Mouse (Mus musculus): ENCODE results near the gene Pld1.

The Pld1 gene

GRCm38 (mm10) chr3:27938381-27939323 is at the start of gene Pld1:
TSS of gene Pld1 (plus strand) at chr3:27938695.
- DNase-seq (ENCODE audit: low read depth, low spot score): peak; percentile 95

GRCm38 (mm10) chr3:27896318-27896892 is 42.1 kb upstream of the Pld1 start, which contains the start of gene Tmem212:
TSS of gene Tmem212 (minus strand) at chr3:27896368.
- DNase-seq (ENCODE audit: low read depth, low spot score): no peak

- DNase-seq (ENCODE audit: low read depth, low spot score): no peak
These were observed 40.3 kb upstream of the Pld1 start for GRCm38 (mm10) chr3:27898178-27898577.

- DNase-seq (ENCODE audit: low read depth, low spot score): peak; percentile 56
These were observed 39.3 kb upstream of the Pld1 start for GRCm38 (mm10) chr3:27899012-27899726.

DNA sequence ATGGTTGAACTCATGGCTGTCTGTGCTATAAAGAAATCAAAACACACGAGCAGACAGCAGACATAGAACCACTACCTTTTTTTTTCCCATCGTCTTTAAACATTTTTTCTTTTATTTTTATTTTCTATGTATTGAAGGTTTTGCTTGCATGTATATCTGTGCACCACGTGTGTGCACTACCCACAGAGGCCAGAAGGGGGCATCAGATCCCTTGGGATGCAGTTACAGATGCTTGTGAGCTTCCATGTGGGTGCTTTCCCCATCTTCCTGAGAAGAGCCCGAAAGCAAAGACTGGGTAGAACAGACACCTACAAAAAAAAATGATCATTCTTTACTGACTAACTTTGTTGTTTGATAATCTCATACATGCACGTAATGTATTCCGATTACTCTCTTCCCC is 36.6 kb upstream of the Pld1 start:
- DNase-seq (ENCODE audit: low read depth, low spot score): peak; percentile 20

DNA sequence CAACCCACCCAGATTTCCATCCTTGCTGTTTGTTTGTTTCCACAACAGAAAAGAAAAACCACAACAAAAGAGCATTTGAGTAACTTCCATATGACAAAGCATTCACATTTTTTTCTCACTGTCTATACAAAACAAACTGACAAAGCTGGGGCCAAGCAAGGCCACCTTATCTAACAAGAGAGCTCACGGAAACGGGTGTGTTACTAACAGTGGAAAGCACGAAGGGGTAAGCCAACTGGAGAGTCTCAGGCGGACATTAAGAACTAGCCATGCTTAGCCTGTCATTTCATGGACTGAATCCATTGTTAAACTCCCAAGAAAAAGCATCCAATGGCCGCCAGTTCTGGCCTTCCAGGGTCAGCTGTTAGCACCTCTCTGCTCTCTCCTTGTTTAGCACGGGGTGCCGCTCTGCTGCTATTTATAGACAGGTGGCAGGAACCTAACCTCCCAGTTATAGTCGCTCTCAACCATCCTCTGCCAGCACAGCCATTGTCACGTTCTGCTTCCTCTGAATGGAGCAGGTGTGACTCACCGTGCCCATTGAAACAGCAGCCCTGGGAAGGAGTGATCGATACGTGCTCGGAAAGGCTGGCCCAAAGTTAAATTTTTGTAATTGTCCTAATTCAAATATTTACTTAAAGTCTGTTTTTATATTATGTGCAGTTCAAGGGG is 33.7 kb upstream of the Pld1 start:
- no peak for DNase-seq (ENCODE audit: low read depth, low spot score)

- DNase-seq (ENCODE audit: low read depth, low spot score): no peak
These were observed 31.8 kb upstream of the Pld1 start for GRCm38 (mm10) chr3:27906647-27907209.

DNA sequence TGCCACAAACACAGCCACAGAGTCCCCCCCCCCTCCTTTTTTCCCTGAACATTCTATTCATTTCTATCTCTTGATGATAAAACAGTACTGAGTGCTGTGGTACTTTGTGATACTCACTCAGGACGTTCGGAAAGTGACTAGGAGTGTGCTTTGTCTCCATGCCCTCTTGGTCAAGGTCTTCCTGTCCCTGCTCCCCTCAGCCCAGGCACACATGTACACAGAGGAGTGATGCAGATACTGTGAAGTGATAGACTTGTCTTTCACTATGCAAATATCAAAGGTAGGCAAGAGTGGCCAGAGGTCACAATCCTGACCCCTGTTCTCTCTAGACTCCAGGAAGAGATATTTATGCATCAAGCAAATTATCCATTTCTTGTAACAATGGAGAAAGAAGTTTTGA is 31.2 kb upstream of the Pld1 start:
- no peak for DNase-seq (ENCODE audit: low read depth, low spot score)

DNA sequence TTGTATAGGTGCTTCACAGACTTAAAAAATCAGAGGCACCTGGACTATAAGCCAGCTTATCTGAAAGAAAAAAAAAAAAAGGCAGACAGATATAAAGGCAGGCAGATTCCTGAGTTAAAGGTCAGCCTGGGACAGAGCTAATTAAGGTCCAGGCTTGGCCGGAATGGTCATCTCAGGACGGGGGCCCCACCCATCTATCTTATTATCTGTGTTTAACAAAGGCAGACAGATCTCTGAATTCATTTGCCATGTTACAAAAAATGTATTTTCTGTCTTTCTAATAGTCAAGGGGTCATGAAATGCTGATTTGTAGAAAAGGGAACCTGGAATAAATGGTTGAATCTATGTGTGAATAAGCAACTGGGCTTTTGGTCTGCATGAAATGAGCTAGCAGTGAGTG is 30.2 kb upstream of the Pld1 start:
- DNase-seq (ENCODE audit: low read depth, low spot score): no peak

DNA sequence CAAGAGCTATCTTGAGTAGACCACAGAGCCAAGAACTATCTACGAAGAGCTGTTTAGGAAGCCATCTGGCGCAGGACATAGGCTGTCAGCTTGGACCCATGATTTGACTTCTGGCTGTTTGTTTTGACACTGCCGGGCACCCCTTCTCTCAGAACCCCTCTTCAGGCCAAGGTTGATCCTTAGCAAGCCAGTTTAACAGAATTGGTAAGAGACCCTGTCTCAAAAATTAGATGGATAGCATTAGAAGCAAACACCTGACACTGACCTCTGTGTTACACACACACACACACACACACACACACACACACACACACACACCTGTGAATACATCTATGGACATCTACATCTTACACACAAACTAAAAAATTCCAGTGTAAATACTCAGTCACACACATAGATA is 29.5 kb upstream of the Pld1 start:
- DNase-seq (ENCODE audit: low read depth, low spot score): no peak

DNA sequence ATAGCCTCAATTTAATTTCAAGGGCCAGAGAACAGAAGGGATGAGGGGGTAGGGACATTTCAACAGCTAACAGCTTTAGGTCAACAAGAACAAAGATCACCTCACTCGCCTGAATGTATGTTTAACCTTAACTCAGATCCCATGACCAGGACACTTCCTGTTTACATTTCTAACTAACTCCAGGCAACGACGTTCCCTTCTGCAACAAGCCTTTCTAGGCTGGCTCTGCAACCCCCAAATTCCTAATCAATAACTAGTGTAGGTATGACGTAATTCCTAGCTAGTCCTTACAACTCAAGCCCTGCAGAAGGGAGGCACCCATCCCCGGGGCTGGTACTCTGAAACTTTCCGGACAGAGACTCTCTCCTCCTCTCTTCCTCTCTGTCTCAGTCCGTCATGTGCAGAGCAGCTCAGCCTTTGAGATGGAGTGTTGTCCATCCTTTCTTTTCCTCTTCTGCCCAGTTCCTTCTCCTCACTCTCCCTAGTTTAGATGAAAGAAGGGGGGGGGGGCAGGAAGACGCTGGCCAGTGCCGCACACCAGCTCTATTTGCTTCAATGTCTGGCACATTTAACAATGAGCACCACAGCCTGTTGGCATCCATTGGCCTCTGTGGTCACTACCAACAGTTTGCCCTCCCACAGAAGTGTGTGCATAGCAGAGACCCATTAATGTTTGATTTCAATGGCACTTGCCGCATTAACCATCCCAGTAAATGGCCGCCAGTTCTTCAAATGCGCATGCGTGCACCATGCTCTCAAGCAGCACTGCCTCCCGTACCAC is 19.6 kb upstream of the Pld1 start:
- DNase-seq (ENCODE audit: low read depth, low spot score): no peak

- no peak for DNase-seq (ENCODE audit: low read depth, low spot score)
These were observed 17.1 kb upstream of the Pld1 start for GRCm38 (mm10) chr3:27921268-27922020.

GRCm38 (mm10) chr3:27924037-27924436 is 14.5 kb upstream of the Pld1 start:
- no peak for DNase-seq (ENCODE audit: low read depth, low spot score)

DNA sequence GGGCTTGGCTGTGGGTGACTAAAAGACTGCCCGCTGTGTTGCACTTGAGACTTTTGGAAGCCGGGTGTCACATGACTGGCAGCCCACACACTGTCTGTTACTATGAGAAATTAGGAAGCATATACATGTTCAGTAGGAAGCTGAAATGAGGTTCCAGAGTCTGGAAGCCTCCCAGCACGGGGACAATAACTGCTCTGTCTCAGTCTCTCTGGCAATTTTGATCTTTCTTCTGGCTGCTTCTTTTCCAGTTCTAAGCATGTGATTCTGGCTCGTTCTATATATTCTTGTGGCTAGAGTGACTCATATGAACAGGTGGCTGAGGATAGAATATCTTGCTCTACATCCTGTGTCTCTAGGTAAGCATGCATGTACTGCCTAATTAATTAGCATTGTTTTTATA is 9.3 kb upstream of the Pld1 start:
- no peak for DNase-seq (ENCODE audit: low read depth, low spot score)

GRCm38 (mm10) chr3:27932391-27932790 is 6.1 kb upstream of the Pld1 start:
- DNase-seq (ENCODE audit: low read depth, low spot score): no peak

DNA sequence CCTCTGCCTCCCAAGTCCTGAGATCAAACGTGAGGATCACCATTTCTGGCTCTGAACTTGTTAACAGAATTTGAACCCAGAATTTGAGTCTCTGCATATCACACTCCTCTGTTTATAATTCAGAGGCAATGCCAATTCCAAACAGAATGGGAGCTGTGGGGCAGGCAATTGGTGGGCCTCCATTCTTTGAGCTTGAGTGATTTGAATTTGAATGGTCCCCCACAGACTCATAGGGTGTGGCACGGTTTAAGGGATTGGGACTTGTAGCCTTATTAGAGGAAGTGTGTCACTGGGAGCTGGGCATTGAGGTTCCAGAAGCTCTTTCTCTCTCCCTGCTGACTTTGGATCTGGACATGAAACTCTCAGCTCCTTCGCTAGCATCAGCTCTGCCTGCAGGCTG is 2.9 kb upstream of the Pld1 start:
- DNase-seq (ENCODE audit: low read depth, low spot score): no peak

DNA sequence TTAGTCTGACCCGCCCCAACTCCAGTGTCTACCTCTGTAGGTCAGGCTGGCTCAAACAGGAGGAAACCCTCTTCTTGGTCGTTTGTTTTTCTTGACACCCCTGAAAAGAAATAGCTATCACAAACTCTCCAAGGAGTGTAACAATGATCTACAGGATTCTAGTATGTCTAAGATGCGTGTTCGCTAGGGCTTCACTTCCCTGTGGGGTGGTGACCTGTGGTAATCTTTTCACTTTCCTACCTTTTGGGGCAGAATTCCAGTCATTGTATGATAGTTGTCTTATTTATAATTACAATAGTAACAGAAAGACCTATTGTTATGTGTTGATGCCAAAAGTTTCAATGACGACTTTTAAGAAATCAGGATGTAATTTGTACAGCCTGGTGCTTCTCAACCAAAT is 1.8 kb upstream of the Pld1 start:
- no peak for DNase-seq (ENCODE audit: low read depth, low spot score)

GRCm38 (mm10) chr3:27937144-27938110 is 1.1 kb upstream of the Pld1 start:
- DNase-seq (ENCODE audit: low read depth, low spot score): peak; percentile 48

DNA sequence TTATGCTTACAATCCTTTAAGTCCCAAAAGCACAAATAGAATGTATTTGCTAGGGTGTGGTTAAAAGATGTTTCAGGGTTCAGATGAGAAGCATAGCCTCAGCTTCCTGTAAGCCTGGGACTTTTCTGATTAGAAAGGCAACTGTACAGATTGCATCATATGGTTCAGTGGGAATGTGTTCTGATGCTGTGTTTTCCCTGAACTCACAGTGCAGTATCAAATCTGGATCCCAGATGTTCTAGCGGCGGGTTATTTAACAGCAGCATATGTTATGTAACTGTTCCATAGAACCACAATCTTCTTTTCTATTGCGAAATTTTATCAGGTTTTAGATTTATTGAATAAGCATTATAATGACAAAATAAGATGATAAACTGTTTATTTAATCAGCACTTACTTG is 3.1 kb downstream of the Pld1 start:
- peak; percentile 87 for DNase-seq (ENCODE audit: low read depth, low spot score)
